Mouse (Mus musculus) testis, adult 2 months (tissue): ENCODE data around the gene Plaur. TPM values are rescaled to one million over a fixed set of nuclear protein-coding genes. Genes with fewer than 3 reads are reported as not detected.

ENCODE experiments used
- H3K27ac ChIP-seq: fragments of 200-500 bp; 2 replicates; pipeline ENCODE4 v1.5.1; 2012; ENCODE audit warnings: low read depth, low read length; ENCODE audit not compliant: control insufficient read depth, insufficient read depth
- H3K27me3 ChIP-seq: fragments of 200-500 bp; 2 replicates; pipeline ENCODE4 v1.6.1; 2012; ENCODE audit warnings: mild to moderate bottlenecking, low read length, moderate library complexity; ENCODE audit not compliant: control insufficient read depth, insufficient read depth
- H3K36me3 ChIP-seq: fragments of 200-500 bp; 2 replicates; pipeline ENCODE4 v1.6.1; 2012; ENCODE audit warnings: mild to moderate bottlenecking, low read length; ENCODE audit not compliant: control insufficient read depth, insufficient read depth
- H3K4me1 ChIP-seq: fragments of 200-500 bp; 2 replicates; pipeline ENCODE4 v1.6.1; 2012; ENCODE audit warnings: low read length; ENCODE audit not compliant: control insufficient read depth, insufficient read depth
- H3K4me3 ChIP-seq: fragments of 200-500 bp; 2 replicates; pipeline ENCODE4 v1.5.1; 2012; ENCODE audit warnings: low read depth, mild to moderate bottlenecking, low read length, moderate library complexity, mixed read lengths; ENCODE audit not compliant: control insufficient read depth
- CTCF ChIP-seq: fragments of 200-500 bp; IDR thresholded peaks from 2 replicates; pipeline ENCODE4 v1.5.1; 2012; ENCODE audit warnings: low read depth, mild to moderate bottlenecking, inconsistent platforms, low read length, moderate library complexity; ENCODE audit not compliant: control insufficient read depth, insufficient read depth, insufficient replicate concordance
- POLR2A ChIP-seq: fragments of 200-500 bp; IDR thresholded peaks from 2 replicates; pipeline ENCODE4 v1.6.1; 2012; ENCODE audit warnings: low read depth, mild to moderate bottlenecking, inconsistent platforms, low read length, moderate library complexity; ENCODE audit not compliant: control insufficient read depth
- polyA plus RNA-seq: library from polyadenylated mRNA; depleted of rRNA; stranded (reverse); fragments of >200 nt; gene quantifications from 2 replicates; pipeline ENCODE4 v1.2.3, GENCODE M21; 2012

Plaur gene
- polyA plus RNA-seq, 1 experiment = not detected

DNA sequence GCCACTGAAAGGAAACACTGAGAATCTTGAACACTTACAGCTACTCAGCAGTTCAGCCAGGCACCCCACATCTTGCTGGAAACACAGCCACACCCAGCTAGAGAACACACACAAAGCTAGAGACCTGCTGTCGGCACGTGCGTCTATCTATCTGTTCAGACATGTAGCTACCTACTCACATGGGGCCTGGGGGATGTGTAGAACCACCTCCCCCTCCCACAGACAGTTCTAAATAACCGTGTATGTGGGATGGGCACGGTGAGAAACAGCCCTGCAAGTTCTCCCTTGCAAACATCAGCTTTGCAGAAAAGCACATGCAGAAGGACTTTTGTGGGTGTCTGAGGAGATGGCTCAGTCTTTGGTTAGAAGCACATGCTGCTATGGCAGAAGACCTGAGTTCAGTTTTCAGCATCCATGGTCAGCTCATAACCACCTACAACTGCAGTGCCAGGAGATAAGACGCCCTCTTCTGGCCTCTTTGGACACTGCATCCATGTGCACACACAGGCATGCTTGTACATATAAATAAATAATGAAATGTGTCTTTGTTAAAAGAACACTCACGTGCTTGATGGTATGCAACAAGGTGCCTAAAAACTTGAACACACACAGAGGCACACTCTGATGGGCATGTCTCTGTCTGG, 15.5 kb upstream of the Plaur start:
- peaks cover 6% of the 10 kb centered on the region for H3K4me1 ChIP-seq
- H3K4me3 ChIP-seq = no peak overlapping the region
- H3K27me3 ChIP-seq = no peaks in the 10 kb centered on the region
- TF ChIP-seq POLR2A = no peak
- TF ChIP-seq CTCF = no peak
- H3K36me3 ChIP-seq = no peaks in the 10 kb centered on the region
- no peak overlapping the region for H3K27ac ChIP-seq

DNA sequence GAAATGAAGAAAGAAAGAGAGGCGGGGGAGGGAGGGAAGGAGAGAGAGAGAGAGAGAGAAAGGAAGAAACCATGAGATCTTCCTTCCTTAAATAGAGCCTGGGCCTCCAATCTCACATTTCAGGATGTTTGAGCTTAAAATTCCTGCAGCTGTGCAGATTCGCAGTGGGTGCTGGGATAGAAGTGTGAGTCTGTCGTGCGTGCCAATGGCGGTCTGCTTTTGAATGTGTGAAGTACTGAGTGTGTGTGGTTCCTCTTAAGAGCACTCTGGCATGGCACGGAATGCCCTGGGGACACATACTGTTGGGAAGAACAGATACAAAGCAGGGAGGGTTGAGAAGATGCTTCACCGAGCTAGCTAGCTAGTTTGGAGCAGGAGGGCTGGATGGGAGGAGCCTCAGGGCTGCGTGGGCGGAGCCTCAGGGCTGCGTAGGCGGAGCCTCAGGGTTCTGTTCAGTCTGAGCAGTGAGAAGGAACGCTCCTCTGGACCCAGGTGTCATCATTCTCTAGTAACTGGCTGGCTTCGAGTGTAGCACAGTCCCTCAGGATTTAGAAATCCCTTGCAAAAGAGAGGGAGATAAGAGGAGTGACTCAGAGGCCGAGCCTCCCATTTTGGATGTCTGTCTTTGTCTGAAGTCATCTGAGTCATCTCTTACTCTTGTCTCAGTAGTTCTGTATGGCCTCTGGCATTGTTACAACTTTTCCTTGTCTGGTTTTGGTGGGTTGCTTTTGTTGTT, 13.3 kb upstream of the Plaur start:
- H3K36me3 ChIP-seq = no peaks in the 10 kb centered on the region
- H3K4me3 ChIP-seq = no peak overlapping the region
- H3K27me3 ChIP-seq = no peaks in the 10 kb centered on the region
- no peak overlapping the region for H3K27ac ChIP-seq
- H3K4me1 ChIP-seq = peaks cover 8% of the 10 kb centered on the region
- no peak for TF ChIP-seq CTCF
- no peak for TF ChIP-seq POLR2A

DNA sequence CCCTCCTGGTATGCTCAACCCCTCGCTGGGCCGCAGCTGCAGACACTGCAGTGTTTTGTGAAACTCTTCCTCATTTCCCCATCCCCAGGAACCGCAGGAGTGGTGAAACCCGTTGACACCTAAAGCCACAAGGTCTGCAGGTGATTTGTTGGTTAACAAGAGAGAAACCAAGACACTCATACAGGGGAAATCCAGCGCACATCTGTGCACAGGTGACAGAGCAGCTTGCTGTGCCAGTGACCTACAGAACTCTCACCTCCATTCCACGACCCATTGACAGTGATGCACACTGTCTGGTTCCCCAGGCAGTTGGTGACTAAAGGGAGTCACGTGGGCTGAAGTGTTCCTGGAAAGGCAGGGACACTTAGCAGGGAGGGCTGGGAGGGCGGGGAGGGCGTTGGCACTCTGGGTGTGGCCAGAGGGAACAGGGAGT, 11.7 kb upstream of the Plaur start:
- Histone ChIP-seq H3K4me1 (peaks cover 8% of the 10 kb centered on the region), H3K27ac (no peak overlapping the region), H3K27me3 (no peaks in the 10 kb centered on the region), H3K4me3 (no peak overlapping the region), H3K36me3 (no peaks in the 10 kb centered on the region)
- TF ChIP-seq CTCF = no peak
- no peak for TF ChIP-seq POLR2A

DNA sequence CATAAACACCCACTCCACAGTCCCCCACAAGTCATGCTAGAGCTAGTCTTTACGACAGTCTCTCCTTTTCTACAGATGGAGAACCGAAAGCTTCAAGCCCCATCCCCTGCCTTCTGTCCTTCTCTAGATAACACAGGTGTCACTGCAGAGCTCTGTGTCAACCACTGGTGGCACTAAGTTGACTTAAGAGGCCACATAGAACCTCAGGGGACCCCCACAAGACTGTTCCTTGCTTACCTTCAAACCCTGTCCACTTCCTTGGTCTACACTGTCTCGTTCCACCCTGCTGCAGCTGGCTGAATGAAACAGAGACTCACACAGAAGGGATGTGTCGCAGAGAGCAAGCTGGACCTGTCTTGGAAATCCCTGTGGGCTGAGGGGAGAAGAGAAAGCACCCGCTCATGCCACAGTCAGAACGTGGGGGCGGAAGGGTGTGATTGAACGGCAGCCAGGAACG, 10.4 kb upstream of the Plaur start, which contains the start of gene Irgc1:
Gene Irgc1 (minus strand): TSS at position 443 of the 457 bp plus-strand sequence.
- no peak for TF ChIP-seq CTCF
- no peak for TF ChIP-seq POLR2A
- H3K4me3 ChIP-seq = no peak within 1 kb of the TSS
- no peak within 1 kb of the TSS for H3K27ac ChIP-seq
- no peaks in the 10 kb centered on the region for H3K36me3 ChIP-seq
- no peaks in the 10 kb centered on the region for H3K27me3 ChIP-seq
- H3K4me1 ChIP-seq = peaks cover 8% of the 10 kb centered on the region

DNA sequence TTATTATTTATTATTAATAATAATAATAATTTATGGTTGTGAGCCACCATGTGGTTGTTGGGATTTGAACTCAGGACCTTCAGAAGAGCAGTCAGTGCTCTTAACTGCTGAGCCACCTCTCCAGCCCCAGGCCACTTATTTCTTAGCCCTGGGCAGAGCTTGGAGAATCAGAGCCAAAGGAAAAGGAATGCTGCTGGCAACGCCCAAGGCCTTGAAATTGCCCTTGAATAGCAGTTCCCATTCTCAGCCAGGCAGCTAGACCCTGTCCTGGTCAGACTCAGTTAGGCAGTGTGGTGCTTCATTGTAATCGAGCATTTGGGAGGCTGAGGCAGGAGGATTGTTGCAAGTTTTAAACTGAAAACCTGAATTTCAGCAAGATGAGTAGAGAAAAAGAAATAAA, 8.1 kb upstream of the Plaur start:
- no peak for TF ChIP-seq POLR2A
- TF ChIP-seq CTCF = no peak
- H3K36me3 ChIP-seq = no peaks in the 10 kb centered on the region
- H3K4me3 ChIP-seq = no peak overlapping the region
- H3K27me3 ChIP-seq = no peaks in the 10 kb centered on the region
- H3K4me1 ChIP-seq = peaks cover 3% of the 10 kb centered on the region
- H3K27ac ChIP-seq = no peak overlapping the region

DNA sequence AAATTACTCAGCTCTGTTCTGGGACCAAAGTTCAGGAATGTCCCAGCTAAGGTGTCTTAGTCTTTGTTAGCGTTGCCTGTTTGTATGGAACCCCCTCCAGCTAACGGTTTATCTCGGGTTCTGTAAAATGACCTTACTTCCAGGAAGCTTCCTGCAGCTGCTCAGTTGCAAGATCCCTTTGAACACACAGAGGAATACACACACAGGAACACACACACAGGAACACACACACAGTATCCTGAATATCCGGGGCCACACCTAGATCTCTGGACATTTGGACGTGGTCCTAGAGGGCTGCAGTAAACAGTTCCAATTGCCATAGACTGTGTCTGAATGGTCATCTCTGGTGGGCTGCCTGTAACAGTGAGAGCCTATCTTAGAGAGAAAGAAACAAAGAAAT, 6.6 kb upstream of the Plaur start:
- no peaks in the 10 kb centered on the region for H3K27me3 ChIP-seq
- H3K36me3 ChIP-seq = no peaks in the 10 kb centered on the region
- H3K27ac ChIP-seq = no peak overlapping the region
- peaks cover 3% of the 10 kb centered on the region for H3K4me1 ChIP-seq
- no peak overlapping the region for H3K4me3 ChIP-seq
- TF ChIP-seq CTCF (no peak), POLR2A (no peak)

DNA sequence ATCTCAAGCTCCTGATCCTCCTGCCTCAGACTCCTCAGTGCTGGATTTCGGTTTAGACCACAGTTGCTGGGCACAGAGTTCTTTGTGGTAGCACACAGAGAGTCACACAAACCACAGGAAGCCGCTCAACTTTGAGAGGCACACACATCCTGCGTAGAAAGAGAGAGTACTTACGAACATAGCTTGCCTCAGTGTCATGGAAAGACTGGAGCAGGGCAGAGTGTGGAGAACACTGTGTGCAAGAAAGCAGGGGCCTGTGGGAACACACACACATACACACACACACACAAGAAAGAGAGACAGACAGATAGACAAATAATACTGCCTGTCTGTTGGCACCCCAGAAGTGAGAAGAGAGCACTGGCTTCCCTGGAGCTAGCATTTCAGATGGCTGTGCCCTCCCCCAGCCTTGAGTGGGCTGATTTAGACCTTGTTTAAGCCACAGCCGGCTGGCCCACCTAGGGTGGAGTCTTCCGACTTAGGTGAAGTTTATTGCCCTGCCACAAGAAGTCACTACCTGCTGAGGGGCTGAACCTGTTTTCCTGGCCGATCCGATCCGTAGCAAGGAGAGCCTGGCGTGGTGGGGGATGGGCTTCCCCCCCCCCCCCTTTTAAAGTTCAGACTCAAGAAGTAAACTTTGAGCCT, 4.4 kb upstream of the Plaur start:
- Histone ChIP-seq H3K36me3 (no peaks in the 10 kb centered on the region), H3K4me3 (no peak overlapping the region), H3K27me3 (no peaks in the 10 kb centered on the region), H3K4me1 (peaks cover 7% of the 10 kb centered on the region), H3K27ac (no peak overlapping the region)
- TF ChIP-seq POLR2A (no peak), CTCF (no peak)
